Mouse (Mus musculus): ENCODE results near the gene Rsad1.

GRCm38 (mm10) chr11:94566534-94566933, 17.5 kb upstream of the Rsad1 start:
- TF ChIP-seq POLR2A (IDR thresholded peaks at IDR 0.05; ENCODE audit: extremely low read depth, insufficient read depth, low read length) = no peak
- no peak for TF ChIP-seq CTCF (IDR thresholded peaks at IDR 0.05; ENCODE audit: extremely low read depth, insufficient read depth, low read length)
